Mouse (Mus musculus) bone marrow, adult 2 months (tissue): ENCODE measurements around the gene Wwc2.

Source experiments
- CTCF ChIP-seq: fragments of 200-500 bp; IDR thresholded peaks from 2 replicates; pipeline ENCODE4 v1.5.1; 2011; ENCODE audit warnings: low read length, control low read depth; ENCODE audit not compliant: control insufficient read depth, insufficient read depth
- POLR2A ChIP-seq: fragments of 200-500 bp; IDR thresholded peaks from 2 replicates; pipeline ENCODE4 v1.6.1; 2011; ENCODE audit warnings: low read depth, mild to moderate bottlenecking, control low read depth, low read length, borderline replicate concordance; ENCODE audit not compliant: control insufficient read depth

GRCm38 (mm10) chr8:47913621-47914020 lies 77.1 kb downstream of the Wwc2 start:
- TF ChIP-seq CTCF, result no peak
- TF ChIP-seq POLR2A, result no peak
